Mouse (Mus musculus) ovary, adult 2 months (tissue): ENCODE measurements around the gene Ikzf2. TPM values are rescaled to one million over a fixed set of nuclear protein-coding genes. Genes with fewer than 3 reads are reported as not detected.

Experiments used
- polyA plus RNA-seq: library from polyadenylated mRNA; depleted of rRNA; stranded (reverse); fragments of >200 nt; gene quantifications from 2 replicates; pipeline ENCODE4 v1.2.3, GENCODE M21; 2012; rRNA removed

The Ikzf2 gene
- 1.0 and 1.6 TPM in 2 replicates for polyA plus RNA-seq

GRCm38 (mm10) chr1:69687076-69687991 is at the start of gene Ikzf2:
Gene Ikzf2 (minus strand): TSS chr1:69687245.

Other genes starting within 250 kb of the Ikzf2 start
- gene Spag16, start 139.7 kb upstream of the Ikzf2 start, polyA plus RNA-seq, result 2.0 and 2.3 TPM in 2 replicates